Mouse (Mus musculus): ENCODE results near the gene Cd44.

The Cd44 gene

DNA sequence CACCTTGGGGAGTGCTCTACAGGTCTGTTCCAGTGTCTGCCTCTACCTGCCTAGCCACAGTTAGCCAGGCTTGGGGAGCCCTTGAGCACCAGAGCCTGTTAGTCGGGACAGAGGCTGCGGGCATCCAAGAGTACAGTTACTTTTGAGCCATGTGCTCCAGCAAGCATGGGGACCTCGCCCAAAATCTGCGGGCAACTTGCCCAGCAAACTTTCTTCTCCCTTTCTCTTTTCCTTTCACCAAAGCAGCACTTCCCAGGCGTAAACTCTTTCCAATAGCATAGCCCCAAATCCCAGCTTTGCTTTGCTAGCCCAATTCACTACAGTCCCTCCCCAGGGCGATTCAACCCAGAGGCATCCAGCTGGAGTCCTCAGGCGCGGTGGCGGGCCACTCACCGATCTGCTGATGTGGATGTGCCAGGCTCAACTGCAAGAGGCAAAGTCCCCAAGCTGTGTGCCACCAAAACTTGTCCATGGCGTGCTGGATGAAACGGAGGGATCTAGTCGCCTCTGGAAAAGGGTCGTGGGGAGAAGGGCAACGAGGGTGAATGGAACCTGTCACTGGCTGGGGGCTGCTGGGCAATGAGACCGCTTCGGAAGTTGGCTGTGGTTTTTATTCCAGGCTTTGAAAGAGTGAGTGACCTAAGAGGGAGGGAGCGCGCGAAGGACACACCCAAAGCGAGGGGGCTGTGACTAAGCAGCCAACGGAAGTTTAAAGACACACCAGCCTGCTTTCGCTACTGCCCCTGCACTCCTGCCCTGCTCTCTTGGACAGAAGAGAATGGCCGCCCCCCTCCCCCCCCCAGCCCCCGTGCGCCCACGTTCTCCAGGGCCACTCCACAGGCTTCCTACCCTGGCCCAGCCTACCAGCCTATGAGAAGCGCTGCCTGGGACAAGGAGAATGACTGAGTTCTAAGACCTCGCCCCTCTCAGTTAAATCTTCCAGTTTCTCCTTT is at the start of gene Cd44:
TSS of gene Cd44 (minus strand) at position 791 of the 953 bp plus-strand sequence.
- DNase-seq: peak; percentile 8

DNA sequence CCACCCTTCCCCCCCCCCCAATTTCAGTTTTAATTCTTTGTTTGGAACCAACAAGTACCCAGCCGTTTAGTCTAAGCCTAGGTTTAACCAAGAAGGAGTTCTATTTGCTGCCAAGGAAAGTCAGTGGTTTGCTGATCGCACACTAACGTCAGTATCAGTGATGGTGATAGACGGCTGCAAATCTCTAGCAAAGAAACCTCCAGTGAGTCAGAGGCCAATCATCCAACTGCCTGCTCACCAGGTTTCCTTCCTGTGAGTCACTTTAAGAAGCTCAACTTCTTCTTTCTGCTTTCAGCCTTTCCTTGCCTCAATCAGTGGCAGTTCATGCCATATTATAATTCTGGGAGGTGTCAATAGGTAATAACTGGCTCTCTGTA is 47.0 kb upstream of the Cd44 start:
- no peak for DNase-seq

DNA sequence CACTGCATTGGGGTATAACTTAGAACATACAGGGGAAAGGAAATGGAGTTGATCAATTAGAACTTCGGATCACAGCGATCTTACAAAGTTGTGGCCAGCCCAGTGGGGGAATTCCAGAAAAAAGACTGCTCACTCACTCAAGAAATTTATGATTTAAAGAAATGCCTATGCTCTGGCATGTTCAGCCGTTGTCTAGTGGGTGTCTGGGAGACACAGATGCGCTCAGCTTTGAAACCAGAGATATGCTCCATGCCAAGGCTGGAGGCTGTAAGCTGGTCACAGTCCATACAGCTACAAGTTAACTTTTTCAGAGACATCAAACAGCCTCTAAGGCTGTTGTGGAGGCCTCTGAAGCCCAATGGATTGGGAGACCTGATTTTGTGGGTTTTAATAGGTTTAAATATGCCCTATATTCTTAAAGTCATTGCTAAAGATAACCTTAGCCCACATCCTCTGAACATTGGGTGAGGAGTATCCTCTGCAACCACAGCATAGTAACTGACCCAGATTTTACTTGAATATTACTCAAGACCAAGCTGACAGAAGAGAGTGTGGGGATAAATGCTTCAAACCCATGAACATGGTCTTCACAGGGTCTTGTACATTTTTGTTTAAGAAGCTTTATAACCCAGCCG is 46.5 kb upstream of the Cd44 start:
- DNase-seq: no peak

DNA sequence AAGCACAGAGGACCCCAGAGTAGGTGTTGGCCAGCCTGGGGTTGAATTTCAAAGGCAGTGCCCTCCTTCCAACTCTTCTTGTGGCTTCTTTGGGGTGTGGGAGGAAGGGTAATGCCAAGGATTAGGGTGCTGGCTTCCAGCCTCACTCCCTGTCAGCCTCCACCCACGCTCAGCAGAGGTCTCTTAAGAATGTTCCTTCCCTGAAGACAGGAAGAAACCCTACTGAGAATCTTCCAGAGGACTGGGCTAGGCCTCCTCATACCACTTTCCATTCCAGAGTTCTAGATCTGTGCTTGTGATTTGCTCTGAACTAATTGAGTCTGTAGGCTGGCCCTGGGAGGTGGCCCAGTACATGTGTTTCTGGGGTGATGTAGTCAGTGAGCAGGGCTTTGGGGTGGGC is 43.6 kb upstream of the Cd44 start:
- DNase-seq: no peak

DNA sequence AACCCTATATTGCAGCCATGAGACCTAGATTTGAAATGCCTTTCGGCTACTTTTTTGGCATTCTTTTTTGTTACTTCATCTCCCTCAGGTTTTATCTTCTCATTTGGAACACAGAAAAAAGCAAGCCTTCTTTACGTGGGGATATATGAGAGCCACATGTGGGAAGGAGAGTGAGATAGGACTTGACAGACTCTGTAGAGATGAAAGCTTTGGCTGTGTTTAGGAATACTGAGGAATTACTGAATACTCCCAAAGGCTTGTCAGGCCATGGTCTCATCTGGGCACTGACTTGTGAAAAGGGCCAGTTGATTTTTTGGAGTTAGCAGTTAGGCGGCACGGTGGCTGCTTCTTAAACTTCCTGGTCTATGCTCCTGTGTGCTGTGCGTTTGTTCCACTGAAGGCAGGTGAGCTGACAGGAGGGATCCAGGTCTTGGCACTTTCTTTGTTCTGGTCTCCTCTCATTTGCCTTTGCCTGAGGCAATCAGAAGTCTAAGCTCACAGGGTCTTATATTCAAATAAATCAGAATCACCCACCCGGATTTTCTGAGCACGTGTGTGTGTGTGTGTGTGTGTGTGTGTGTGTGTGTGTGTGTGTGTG is 43.0 kb upstream of the Cd44 start:
- DNase-seq: no peak

DNA sequence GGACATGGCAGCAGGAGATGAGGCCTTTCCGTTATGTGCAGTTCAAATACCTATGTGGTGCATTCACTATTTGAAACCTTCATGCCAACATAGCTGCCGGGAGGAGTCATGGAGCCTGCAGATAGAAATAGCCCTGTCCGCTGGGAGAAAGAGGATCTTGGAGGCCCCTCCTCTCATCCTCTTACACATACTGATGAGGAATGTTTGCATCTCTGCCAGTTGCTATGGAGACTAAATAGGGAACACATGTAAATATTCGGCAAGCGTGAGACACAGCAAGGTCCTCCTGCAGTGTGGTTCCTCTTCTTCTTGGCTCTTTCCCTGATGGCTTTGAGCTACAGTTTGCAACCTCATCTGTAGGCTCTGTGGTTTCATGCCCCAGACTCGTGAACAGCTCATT is 42.5 kb upstream of the Cd44 start:
- peak; percentile 36 for DNase-seq

DNA sequence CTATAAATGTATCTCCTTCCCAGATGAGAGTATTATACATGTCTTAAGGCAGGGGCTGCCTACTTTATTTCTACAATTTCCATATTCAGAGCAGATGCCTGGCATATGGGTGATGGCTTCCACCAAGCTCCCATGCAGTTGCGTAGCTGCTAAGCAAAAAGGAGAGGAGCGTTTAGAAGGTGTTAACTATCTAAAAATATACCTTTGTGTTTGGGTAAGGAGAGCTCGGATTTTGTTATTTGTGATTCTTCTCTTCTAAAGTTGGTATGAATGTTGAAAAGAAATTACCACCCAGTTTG is 41.3 kb upstream of the Cd44 start:
- no peak for DNase-seq

DNA sequence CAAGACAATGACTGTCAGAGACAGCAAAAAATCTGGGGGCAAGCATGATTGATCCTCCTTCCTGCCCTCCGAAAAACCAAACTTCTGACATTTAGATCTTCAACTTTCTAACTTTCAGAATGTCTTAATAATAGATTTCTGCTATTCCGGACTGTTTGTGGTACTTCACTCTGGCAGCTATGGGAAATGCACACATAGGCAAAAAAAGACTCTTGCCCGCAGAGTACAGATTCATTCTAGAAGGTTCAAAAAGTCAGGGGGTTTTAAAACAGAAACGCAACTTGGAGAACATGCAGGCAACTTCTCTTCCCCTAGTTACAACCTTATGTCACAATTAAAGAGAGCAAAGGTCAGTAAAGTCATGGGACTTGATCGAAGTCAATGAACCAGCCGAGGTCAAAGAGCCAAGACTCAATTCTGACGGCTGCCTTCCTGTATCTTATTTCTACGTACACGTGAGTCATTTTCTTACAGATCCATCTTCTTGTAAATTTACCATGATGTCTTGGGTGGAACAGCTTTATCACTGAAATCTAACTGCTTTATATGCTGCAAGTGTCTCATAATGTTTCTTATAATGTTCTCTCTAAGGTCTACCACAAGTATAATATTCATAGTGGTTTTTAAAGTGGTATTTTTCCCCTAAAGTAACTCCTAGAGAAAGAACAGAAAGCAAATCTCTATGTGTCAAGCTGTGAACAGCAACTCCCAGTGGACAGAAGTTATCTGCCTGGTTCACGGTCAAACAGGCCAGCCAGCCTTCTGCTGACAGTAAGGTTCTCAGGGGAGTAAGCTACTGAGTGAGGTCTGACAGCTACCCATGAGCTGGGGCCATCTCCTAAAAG is 40.7 kb upstream of the Cd44 start:
- DNase-seq: no peak

DNA sequence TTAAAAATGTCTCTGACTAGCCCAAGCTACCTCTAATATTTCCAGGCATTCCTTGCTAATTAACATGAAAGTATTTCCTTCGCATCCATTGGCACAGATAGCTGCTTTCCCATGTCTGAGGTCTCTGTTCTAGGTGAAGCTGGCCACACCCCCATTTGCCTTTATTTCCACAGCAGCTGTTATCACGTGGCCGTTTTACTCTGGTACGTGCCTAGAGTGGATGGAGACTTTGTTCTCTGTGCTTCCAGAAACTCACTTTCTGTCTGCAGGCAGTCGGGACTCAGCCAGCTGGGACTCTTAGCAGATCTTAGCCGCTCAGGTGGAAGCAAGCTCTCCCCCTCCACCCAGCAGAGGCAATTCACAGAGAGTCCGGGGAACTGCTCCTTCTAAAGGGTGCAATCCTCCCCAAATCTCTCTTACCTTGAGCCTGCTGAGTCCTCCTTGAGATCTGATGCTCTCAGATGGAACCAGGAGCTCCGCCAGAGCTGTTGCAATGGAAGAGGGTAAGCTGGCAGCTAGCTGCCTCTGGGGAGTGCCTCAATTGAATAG is 39.4 kb upstream of the Cd44 start:
- no peak for DNase-seq

DNA sequence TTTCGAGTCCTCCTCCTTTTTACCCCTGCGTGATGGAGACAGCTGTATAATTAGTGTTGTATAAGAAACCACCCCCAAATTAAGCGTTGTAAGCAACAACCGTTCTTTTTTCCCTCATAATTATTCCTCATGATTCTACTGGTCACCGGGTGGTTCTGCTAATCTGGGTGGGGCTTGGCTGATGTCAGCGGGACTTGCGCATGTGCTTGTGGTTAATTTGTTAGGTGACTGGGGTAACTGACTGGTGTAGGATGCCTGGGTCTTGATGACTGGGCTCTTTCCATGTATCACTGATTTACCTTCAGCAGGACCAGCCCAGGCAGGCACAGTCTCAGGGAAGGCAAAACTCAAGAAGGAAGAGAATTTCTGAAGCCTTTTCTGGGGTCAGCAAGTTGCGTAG is 38.7 kb upstream of the Cd44 start:
- DNase-seq: no peak

DNA sequence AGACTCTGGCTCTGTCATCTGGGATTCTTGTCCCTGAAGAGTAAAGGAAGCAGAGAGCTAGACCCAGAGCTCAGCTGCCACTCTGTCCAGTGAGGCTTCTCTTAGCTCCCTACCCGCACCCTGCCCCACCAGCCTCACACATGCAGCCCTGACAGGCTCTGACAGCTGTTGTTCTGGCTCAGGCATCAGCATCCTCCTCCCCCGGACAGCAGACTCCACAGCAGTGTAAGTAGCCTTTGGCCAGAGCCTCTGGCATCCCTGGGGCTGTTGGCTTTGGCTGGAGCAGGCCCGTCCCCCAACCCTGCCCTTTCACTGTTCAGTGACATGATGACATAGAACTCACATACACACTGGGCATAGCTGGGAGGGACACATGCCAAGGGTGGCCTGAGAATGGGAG is 35.4 kb upstream of the Cd44 start:
- DNase-seq: no peak

DNA sequence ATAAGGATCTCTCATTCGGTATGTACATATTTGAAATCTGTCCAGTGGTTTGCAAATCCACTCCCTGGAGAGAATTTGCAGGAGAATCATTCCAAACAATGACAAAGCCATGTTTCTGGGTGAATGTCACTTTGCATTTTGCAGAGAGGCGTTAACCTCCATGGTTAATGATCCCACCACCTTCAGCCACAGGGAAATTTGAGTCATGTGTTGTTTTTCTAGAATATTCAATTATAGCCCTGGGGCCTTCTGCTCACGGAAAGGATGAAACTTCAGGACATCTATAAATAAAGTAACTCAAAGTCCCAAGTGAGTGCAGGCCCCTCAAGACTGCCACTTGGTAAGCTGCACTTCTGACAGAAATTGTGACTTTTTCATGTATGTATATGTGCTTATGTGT is 33.4 kb upstream of the Cd44 start:
- DNase-seq: no peak

DNA sequence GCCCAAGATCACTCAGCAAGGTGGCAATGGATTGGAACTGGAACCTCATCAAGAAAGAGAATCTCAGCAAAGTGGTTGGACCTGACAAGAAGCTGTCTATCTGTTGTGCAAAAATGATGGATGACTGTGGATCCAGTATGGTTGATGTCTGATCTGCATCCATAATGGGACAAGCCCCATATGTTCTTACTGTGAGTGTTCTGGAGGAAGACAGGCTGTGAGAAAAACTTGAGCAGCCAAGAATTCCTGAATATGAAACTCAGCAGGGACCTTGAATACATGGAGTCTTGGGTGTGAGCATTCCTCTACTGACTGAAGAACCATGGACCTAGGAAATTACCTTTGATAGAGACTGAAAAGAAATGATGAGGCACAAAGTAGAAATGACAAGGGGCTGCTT is 32.3 kb upstream of the Cd44 start:
- DNase-seq: no peak

DNA sequence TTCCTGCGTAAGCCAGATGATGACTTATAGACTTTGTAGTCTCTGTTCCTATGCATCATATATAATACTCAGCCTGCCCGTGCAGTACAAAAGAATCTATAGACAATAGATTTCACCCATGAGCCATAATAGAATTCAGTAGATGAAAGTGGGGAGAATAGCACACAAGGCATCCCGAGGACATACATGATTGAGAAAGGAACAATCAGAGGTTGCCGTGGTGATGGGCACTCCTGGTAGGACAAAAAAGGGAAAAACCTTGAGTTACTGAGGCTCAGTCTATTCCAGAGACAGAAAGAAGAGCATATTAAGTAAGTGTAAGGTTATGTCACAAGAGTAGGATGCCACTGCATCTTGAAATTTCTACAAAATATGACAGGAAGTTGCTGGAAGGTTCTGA is 31.7 kb upstream of the Cd44 start:
- DNase-seq: no peak

DNA sequence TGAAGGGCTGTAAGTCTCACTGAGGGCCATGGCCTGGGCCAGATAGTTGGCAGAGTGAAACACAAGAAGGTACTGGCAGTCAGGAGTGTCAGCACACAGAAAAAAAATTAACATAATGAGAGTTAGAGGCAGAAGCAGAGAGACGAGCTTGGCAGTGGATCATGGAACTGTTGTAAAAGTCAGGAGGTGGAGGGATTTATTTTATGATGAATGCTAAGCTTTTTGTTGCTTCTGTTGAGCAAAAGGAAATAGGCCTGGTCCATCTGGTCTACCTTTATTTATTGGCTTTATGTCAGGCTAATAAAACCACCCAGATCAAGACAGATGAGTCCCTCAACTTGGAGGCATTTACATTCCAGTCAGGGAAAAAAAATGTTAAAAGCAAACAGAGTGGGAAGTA is 31.2 kb upstream of the Cd44 start:
- no peak for DNase-seq

DNA sequence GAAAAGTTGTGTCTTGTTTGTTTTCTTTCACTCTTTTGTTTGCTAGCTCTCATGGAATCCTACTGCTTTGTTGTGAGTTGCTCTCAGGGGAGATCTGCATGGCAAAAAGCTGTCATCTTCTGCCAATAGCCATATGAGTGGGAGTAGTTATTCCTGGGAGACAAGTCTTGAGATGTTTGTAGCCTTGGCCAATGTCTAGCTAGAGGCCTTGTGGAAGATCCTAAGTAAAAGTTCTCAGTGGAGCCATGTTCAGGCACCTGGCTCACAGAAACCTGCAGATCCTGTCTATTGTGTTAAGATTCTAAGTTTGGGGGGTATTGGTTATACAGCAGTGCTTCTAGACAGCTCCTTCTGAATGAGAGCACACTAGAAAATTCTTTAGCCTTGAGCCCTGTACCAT is 26.7 kb upstream of the Cd44 start:
- DNase-seq: no peak

DNA sequence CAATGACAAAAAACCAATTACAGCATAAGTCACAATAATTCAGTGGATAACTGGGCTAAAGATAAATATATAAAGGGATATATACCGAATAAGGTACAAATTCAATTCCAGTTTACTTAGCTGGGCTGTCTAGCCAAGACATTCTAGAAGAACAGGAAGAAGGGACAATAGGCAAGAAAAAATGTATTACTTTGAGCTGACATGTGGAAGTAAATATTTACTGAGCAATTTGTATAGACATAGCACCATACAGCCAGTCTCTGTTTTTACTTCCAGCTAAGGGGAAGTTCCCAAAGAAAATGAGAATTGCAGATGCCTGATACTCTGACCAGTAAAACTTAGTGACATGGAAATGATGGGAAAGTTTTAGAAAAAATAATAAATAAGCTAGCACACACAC is 23.0 kb upstream of the Cd44 start:
- no peak for DNase-seq

DNA sequence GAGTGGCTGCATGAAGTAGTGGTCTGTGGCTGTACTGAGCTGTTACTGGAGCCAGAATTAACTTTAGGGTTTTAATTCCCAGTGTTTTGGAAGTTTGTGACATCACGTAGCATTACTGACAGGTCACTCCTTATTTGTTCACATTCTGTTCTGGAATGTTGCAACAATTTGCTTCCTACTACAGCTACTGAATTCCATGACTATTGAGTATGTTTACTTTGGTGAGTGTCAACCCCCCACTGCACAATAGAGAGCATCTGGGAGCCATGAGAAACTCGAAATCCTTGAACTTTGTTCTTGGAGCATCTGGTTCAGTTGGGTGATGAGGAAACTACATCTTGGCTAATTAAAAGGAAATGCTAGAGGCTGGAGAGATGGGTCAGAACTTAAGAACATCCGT is 22.2 kb upstream of the Cd44 start:
- no peak for DNase-seq

DNA sequence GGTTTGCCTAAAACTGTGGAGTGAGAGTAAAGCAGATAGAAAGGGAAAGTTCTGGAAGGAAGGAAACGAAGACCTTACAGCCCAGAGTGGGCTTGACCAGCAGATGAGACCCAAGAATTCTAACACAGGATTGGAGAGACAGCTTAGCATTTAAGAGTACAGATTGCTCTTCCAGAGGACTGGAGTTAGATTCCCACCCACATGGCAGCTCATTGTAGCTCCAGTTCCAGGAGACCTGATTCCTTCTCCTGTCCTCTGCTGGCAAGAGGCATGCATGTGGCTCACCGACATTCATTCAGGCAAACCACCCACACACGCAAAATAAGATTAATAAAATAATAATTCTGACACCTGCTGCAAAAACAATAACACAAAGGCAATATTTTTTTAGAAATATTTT is 20.6 kb upstream of the Cd44 start:
- DNase-seq: no peak

DNA sequence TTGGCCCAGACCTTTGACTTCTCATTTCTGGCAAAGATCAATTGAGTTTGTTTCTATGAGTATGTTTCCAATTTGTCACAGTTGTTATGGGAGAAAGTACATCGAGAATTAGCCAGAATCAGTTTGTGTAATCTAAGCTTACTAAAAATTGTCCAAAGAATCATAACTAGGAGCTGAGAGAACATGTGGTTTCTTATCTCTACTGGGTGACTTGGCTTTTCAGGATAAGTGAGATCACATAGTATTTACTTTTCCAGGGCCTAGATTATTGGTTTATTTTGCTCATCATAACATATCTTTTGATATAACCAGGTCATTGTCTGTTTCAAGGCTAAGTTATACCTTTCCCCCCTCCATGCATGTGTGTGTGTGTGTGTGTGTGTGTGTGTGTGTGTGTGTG is 16.8 kb upstream of the Cd44 start:
- no peak for DNase-seq

DNA sequence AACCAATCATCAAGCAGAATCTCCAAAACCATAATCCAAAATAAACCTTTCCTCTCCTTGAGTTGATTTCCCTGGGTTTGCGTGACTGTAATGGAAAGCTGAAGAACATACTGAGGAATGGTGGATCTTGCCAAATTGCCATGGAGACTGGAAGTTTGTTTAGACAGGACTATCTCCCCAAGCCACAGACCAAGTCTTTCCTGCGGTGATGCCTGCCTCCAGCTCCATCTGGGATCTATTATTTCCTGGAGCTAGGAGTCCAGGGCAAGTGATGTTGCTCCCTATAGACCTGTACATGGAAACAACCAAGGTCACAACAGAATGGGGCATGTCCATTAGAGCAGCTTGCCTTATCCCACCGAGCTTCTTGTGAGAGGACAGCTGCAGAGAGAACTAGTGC is 15.1 kb upstream of the Cd44 start:
- DNase-seq: no peak

DNA sequence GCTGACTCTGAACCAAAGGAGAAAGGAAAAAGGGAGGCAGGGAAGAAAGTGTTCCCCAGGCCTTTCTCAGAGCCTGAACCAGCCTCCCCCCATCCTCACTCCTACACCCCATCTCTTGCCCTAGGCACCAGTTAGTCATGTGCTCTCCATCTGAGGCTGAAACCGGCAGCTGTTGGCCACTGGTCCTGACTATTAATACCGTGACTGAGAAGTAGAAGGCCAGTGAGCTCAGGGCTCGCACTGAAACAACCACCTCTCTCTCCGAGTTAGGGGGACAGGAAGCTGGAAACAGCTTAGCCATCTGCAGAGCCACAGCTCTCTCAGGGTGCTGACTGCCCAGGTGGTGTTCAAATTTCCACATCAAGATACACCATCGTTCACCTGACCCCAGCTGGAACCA is 13.2 kb upstream of the Cd44 start:
- DNase-seq: no peak

DNA sequence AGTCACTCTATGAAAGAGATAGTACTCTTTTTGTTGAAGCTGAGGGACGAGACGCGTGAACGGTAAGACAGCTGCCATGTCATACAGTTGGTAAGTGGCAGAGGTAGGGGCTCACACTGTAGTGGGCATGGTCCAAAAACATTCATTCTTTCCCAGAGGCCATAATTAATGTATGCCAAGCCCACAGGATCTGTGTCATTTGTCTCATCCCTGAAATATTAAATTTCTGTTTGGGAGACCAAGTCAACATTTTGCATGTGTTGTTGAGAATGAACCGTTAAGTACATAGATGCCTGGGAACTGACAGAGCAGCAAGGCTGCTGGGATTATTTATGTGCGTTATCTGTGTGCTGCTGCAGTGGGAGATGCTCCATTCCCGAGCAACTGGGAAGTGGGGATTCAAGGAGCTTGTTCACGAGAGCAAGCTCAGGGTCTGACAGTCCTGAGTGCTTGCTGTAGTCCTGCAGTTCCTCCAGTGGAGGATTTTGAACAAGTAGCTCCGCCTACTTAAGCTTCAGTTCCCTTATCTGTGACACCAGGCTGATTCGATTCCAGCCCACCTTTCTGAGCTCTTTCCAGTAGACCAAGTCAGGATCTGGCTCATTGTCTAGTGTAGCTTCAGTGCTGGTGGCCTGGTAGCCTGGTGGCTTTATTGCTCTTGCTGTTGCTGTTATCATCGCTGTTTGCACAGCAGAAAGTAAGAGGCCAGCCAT is 12.5 kb upstream of the Cd44 start:
- DNase-seq: no peak

All from right cerebral cortex, postnatal 25 days (tissue).